Mouse (Mus musculus) C2C12 (cell line): ENCODE measurements around the gene Glipr1. TPM values are rescaled to one million over a fixed set of nuclear protein-coding genes. Genes with fewer than 3 reads are reported as not detected.

Source experiments
- H3K27me3 ChIP-seq: one replicate; pipeline ENCODE4 v1.6.1; 2011; ENCODE audit not compliant: control insufficient read depth, insufficient read depth, insufficient read length
- H3K36me3 ChIP-seq: one replicate; pipeline ENCODE4 v1.6.1; 2011; ENCODE audit not compliant: control insufficient read depth, insufficient read depth
- H3K4me3 ChIP-seq: one replicate; pipeline ENCODE4 v1.5.1; 2011; ENCODE audit warnings: mild to moderate bottlenecking, control low read depth; ENCODE audit not compliant: poor library complexity, insufficient read depth, severe bottlenecking
- H3K79me2 ChIP-seq: one replicate; pipeline ENCODE4 v1.6.1; 2011; ENCODE audit not compliant: control insufficient read depth, insufficient read depth
- H3K79me3 ChIP-seq: one replicate; pipeline ENCODE4 v1.6.1; 2011; ENCODE audit warnings: low read depth, control low read depth
- H3ac ChIP-seq: one replicate; pipeline ENCODE3; 2011; ENCODE audit warnings: low read depth; ENCODE audit not compliant: control insufficient read depth, insufficient read length
- CEBPB ChIP-seq: IDR thresholded peaks from one replicate; pipeline ENCODE4 v1.6.1; 2011; ENCODE audit warnings: low read depth, mild to moderate bottlenecking, control low read depth, moderate library complexity
- CTCF ChIP-seq: IDR thresholded peaks from one replicate; pipeline ENCODE4 v1.5.1; 2011; ENCODE audit not compliant: control insufficient read depth, insufficient read depth, insufficient read length
- FOSL1 ChIP-seq: IDR thresholded peaks from one replicate; pipeline ENCODE4 v1.8.0; 2011; ENCODE audit warnings: mild to moderate bottlenecking, low read length; ENCODE audit not compliant: poor library complexity, insufficient read depth, severe bottlenecking
- MAX ChIP-seq: IDR thresholded peaks from one replicate; pipeline ENCODE4 v1.6.1; 2011; ENCODE audit warnings: mild to moderate bottlenecking, control low read depth
- MYOD1 ChIP-seq: IDR thresholded peaks from one replicate; pipeline ENCODE4 v1.6.1; 2011; ENCODE audit warnings: low read depth; ENCODE audit not compliant: control insufficient read depth, insufficient read length
- MYOG ChIP-seq: IDR thresholded peaks from one replicate; pipeline ENCODE4 v1.6.1; 2011; ENCODE audit not compliant: control insufficient read depth, insufficient read length; ENCODE audit errors: extremely low read depth
- USF1 ChIP-seq: IDR thresholded peaks from one replicate; pipeline ENCODE4 v1.6.1; 2011; ENCODE audit warnings: low read depth, mild to moderate bottlenecking, control low read depth, moderate library complexity
- polyA plus RNA-seq: library from polyadenylated mRNA; unstranded; fragments of >200 nt; fragmentation: generic; extraction: Trizol; gene quantifications from one replicate; pipeline ENCODE4 v1.2.1, GENCODE M21; 2012; ENCODE audit warnings: missing spikeins

Glipr1 gene
- polyA plus RNA-seq, 1 experiment: 10.3 TPM

GRCm38 (mm10) chr10:111955836-111956235, 46.6 kb downstream of the Glipr1 start:
- TF ChIP-seq USF1: no peak
- no peak for TF ChIP-seq FOSL1
- no peak for TF ChIP-seq MYOG
- TF ChIP-seq CTCF: no peak
- no peak for TF ChIP-seq MAX
- TF ChIP-seq MYOD1: no peak
- no peak for TF ChIP-seq CEBPB
- no peak overlapping the region for H3ac ChIP-seq
- no peaks in the 10 kb centered on the region for H3K27me3 ChIP-seq
- no peaks in the 10 kb centered on the region for H3K36me3 ChIP-seq
- H3K79me3 ChIP-seq: no peaks in the 10 kb centered on the region
- no peaks in the 10 kb centered on the region for H3K79me2 ChIP-seq
- H3K4me3 ChIP-seq: no peak overlapping the region

- H3ac ChIP-seq: no peak overlapping the region
- H3K79me2 ChIP-seq: no peaks in the 10 kb centered on the region
- H3K27me3 ChIP-seq: no peaks in the 10 kb centered on the region
- no peaks in the 10 kb centered on the region for H3K79me3 ChIP-seq
- no peaks in the 10 kb centered on the region for H3K36me3 ChIP-seq
- TF ChIP-seq USF1 (no peak), CEBPB (no peak), MYOD1 (no peak), MYOG (no peak), FOSL1 (no peak)
- no peak overlapping the region for H3K4me3 ChIP-seq
Observed at GRCm38 (mm10) chr10:111949008-111949407, 53.4 kb downstream of the Glipr1 start.

- Histone ChIP-seq H3K79me3 (no peaks in the 10 kb centered on the region), H3K36me3 (no peaks in the 10 kb centered on the region), H3K4me3 (no peak overlapping the region), H3ac (no peak overlapping the region), H3K27me3 (no peaks in the 10 kb centered on the region), H3K79me2 (no peaks in the 10 kb centered on the region)
- TF ChIP-seq CEBPB: no peak
- TF ChIP-seq USF1: no peak
- TF ChIP-seq MYOG: no peak
Observed at GRCm38 (mm10) chr10:111948041-111948440, 54.4 kb downstream of the Glipr1 start.

- TF ChIP-seq CTCF (no peak), MYOG (no peak), FOSL1 (no peak), USF1 (no peak), MAX (no peak), MYOD1 (no peak), CEBPB (no peak)
- Histone ChIP-seq H3K79me3 (no peaks in the 10 kb centered on the region), H3K4me3 (no peak overlapping the region), H3K27me3 (no peaks in the 10 kb centered on the region), H3K36me3 (no peaks in the 10 kb centered on the region), H3K79me2 (no peaks in the 10 kb centered on the region), H3ac (no peak overlapping the region)
Observed at GRCm38 (mm10) chr10:111945563-111945962, 56.9 kb downstream of the Glipr1 start.

- Histone ChIP-seq H3K79me3 (no peaks in the 10 kb centered on the region), H3K4me3 (no peak overlapping the region), H3ac (no peak overlapping the region), H3K27me3 (no peaks in the 10 kb centered on the region), H3K79me2 (no peaks in the 10 kb centered on the region), H3K36me3 (no peaks in the 10 kb centered on the region)
- TF ChIP-seq MYOG (no peak), CEBPB (no peak), CTCF (no peak), USF1 (no peak), MYOD1 (no peak), MAX (no peak), FOSL1 (no peak)
Observed at GRCm38 (mm10) chr10:111943026-111943425, 59.4 kb downstream of the Glipr1 start.

- Histone ChIP-seq H3K79me3 (no peaks in the 10 kb centered on the region), H3K4me3 (no peak overlapping the region), H3K79me2 (no peaks in the 10 kb centered on the region), H3K36me3 (no peaks in the 10 kb centered on the region), H3ac (no peak overlapping the region), H3K27me3 (no peaks in the 10 kb centered on the region)
- TF ChIP-seq USF1 (no peak), CEBPB (no peak), MYOG (no peak), MYOD1 (no peak)
Observed at GRCm38 (mm10) chr10:111937146-111937534, 65.3 kb downstream of the Glipr1 start.
